Mouse (Mus musculus) small intestine, adult 2 months (tissue): ENCODE measurements around the gene Vav3.

Experiments used
- CTCF ChIP-seq: fragments of 200-500 bp; IDR thresholded peaks from 2 replicates; pipeline ENCODE4 v1.5.1; 2012; ENCODE audit warnings: low read depth, mild to moderate bottlenecking, control low read depth, inconsistent platforms, low read length, moderate library complexity, mixed read lengths; ENCODE audit not compliant: insufficient replicate concordance, insufficient read length; ENCODE audit errors: extremely low read depth
- POLR2A ChIP-seq: fragments of 200-500 bp; IDR thresholded peaks from 2 replicates; pipeline ENCODE4 v1.6.1; 2012; ENCODE audit warnings: low read depth, mild to moderate bottlenecking, control low read depth, inconsistent platforms, low read length, moderate library complexity

DNA sequence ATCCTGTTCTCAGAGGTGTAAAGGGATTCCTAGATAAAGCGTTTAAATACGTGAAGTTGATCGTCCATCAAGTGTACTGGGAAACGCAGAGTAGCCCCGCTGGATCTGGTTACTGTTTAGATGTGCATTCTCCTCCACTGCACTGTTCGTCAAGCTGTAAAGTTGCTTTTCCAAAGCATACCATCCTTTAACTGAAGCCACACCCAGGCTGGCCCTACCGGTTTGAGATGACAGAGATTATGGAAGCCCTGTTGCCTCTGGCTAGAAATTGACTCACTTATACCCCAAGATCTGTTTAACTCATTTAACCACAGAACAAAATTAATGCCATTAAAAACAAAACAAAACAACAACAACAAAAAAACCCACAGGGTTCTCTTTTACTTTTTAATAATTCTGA lies 238.5 kb downstream of the Vav3 start:
- TF ChIP-seq POLR2A (no peak), CTCF (no peak)
